Mouse (Mus musculus) spleen, adult 2 months (tissue): ENCODE measurements around the gene E2f4.

Experiments
- CTCF ChIP-seq: fragments of 200-500 bp; IDR thresholded peaks from 2 replicates; pipeline ENCODE4 v1.5.1; 2011; ENCODE audit warnings: mild to moderate bottlenecking, inconsistent platforms; ENCODE audit not compliant: insufficient read depth, insufficient read length, insufficient replicate concordance; ENCODE audit errors: extremely low read depth
- POLR2A ChIP-seq: fragments of 200-500 bp; IDR thresholded peaks from 2 replicates; pipeline ENCODE4 v1.6.1; 2011; ENCODE audit warnings: low read depth, low read length, inconsistent platforms

DNA sequence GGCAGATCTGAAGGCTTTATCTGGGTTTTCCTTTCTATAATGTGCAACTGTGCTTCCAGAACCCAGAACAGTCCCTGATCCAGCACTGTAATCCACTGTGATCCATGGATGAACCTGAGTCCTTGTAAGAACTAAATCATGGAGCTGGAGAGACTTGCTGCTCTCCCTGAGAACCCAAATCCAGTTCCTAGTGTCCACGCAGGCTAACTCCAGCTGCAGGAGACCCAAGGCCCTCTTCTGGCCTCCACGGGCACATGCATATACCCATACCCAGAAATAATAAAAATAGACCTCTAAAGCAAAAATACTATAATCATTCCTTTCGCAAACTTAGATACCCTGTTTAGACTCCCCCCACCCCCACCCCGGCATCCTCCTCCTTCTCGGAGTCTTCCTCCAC, 9.2 kb upstream of the E2f4 start:
- TF ChIP-seq CTCF = no peak
- no peak for TF ChIP-seq POLR2A
